Mouse (Mus musculus): ENCODE results near the gene Fem1a. TPM values are rescaled to one million over a fixed set of nuclear protein-coding genes. Genes with fewer than 3 reads are reported as not detected.

Fem1a gene
- 10 to 100 TPM; 41.4 to 45.7 TPM for total RNA-seq (2021)

DNA sequence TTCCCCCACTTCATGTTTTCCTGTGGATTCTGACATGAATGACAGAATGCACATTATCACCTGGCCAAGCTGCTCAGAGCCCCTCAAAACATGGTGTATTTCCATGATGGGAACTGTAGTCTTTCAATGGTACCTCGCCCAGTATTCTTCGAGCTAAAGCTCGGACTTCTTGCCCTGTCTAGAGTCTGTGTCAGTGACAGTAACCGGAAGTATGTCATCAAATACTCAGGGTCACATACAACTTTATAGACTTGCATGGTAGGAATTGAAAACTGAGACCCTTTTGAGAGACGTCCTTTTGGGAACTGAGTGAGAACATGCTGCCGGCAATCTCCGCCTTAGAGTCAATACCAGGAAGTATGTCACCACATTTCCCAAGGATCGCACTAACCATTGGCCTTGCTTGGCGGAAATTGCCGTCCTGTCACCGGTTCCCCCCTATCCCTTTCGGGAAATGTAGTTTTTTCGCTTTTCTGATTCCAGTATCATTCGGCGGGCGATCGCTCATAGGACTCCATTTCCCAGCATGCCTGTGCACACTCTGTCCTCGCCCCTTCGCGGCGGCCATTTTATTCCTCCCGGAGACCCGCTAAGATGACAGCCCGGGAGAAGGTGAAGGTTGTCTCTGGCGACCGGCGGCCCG, at the start of gene Fem1a:
Gene Fem1a, plus strand, starts transcription at position 572 of the 643 bp plus-strand sequence.
- peak; percentile 92 for DNase-seq
- intact Hi-C loops (cut with DNase I): no loop called here

DNA sequence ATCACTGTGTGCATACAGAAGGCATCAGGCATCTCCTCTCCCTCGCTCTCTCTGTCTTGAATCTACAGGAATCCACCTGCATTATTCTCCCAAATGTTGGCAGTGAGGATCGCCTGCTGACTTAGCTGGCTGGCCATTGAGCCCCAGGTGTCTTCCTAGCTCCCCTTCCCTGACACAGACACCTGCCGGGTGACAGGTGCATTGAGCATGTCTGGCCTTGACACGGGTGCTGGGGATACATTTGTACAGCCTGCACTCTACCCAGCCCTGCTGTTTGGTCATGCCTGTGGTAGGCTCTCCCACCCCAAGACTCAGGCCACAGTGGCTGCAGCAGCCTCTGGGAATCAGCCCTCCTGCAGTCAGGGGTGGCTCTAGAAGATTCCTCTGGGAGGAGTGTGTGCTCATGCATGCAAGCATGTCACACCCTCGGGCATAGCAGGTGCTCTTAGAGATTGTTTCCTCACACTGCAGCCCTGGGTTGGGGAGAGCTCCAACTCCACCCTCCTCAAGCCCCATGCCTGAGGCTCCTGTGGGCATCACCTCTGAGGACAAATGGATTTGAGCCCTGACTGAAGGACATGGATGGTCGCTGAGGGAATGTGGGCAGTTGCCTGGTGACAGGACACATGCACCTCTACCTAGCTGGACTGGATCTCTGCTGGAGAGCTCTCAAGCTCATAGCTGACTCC, 49.5 kb upstream of the Fem1a start:
- DNase-seq: no peak

DNA sequence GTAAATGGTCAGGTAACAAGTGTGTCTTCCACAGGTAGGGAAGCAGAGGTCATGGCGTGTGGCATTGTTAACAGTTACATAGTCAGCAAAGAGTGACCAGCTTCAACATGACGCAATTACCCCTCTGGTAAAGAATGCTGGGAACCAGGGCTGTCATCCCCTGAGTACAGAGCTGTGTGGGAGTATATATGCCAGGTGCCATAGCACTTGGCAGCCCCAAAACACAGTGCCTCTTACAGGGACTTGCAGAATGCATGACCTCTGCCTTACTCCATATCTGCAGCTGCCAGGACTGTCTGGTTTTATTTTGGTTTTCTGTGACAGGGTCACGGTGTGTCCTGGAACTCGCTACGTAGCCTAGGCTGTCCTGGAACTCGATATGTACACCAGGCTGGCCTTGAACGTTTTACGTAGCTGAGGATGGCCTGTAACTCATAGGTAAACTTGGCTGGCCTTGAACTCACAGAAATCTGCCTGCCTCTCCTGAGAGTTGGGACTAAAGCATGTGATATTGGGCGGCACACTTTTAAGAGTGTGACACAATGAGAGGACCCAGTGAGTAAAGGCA, 48.6 kb upstream of the Fem1a start:
- intact Hi-C loops (cut with DNase I): no loop called here
- DNase-seq: no peak

More for the DNA sequence above, 49.5 kb upstream of the Fem1a start:
- intact Hi-C loops (cut with DNase I): no loop called here

DNA sequence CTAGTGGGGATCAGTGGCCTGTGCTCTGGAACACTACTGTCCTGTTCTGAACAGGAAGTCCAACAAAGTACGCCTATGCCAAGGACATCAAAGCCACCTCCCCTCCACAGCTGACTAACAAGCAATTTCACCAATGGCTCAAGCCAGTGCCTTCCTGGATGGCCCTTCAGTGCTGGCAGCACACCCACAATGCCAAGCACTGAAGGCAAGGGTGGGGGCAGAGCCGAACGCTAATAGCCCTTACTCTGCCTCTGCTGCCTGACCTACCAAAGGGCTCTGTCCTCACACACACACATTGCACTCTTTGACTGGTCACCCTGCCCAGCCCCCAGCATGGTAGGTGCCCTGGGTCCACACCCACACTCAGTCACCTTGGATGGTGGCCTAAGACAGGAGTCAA, 47.8 kb upstream of the Fem1a start:
- no peak for DNase-seq
- intact Hi-C loops (cut with DNase I): no loop called here

DNA sequence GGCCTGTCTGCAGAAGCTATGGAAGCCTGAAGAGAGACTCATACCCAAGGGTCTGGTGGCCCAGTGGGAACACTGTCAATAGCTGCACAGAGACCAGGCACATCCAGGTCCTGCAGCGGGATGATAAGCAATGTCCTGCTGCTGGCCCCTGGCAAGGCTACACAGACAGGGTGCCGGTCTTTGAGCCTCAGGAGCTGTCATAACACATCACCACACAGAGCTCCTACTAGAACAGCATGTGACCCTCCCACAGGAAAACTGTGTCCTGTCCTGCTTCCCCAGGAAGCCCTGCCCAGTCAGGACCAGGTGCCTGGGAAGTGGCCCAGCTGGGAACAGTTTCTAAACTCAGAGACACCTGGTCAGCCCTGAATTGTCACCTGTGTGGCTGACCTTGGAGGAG, 45.5 kb upstream of the Fem1a start:
- no peak for DNase-seq
- intact Hi-C loops (cut with DNase I): no loop called here

DNA sequence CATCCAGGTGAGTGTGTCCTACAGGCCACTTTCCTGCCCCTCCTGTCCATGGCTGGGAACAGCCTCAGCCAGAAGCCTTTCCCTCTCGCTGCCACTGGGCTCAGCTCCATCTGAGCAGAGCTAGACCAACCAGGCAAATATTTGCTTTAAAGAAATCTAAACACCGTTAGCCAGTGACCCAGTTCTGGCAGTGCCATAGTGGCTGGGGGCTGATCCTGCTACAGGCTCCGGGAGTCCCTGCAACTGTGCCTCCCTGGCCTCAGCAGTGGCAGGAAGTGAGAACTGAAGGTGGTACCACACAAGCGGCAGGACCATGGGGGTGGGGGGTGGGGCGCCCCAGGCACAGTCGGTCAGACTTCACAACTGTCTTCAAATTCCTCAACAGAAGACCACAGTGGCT, 43.9 kb upstream of the Fem1a start:
- DNase-seq: no peak

DNA sequence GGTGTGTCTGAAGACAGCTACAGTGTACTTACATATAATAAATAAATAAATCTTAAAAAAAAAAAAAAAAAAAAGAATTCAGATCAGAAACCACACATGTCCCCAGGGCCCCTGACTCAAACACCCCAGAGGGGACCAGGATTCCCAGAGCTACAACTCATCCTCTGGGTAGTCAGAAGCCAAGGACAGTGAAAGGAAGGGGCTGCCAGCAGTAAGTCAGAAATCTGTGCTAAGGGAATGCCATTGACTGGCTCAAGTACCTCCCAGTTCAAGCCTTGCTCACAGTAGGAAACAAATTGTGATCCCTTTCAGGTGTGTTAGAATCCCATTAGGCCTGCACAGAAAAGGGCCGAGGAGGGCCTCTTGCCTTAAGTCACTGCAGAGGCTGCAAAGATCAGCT, 42.4 kb upstream of the Fem1a start:
- no peak for DNase-seq
- intact Hi-C loops (cut with DNase I): no loop called here

More for the DNA sequence above, 43.9 kb upstream of the Fem1a start:
- intact Hi-C loops (cut with DNase I): no loop called here

DNA sequence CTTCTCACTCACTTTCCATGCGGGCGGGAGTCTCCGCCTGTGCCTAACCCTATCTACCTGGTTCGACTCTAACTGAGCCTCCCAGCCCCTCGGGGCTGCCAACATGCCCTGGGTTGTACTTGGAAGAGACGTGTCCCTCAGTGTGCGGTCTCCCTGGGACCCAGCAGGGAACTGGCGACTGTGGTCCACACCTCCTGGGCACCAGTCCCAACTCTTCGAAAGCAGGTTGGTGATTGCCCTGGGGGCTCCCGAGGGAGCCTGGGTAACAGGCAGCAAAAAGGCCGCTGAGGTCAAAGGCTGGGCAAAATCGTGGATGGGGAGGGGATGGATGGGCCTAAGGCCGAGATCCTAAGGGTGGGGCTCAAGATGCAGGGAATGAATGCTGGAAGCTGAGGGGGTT, 38.9 kb upstream of the Fem1a start:
- DNase-seq: no peak
- intact Hi-C loops (cut with DNase I): no loop called here

DNA sequence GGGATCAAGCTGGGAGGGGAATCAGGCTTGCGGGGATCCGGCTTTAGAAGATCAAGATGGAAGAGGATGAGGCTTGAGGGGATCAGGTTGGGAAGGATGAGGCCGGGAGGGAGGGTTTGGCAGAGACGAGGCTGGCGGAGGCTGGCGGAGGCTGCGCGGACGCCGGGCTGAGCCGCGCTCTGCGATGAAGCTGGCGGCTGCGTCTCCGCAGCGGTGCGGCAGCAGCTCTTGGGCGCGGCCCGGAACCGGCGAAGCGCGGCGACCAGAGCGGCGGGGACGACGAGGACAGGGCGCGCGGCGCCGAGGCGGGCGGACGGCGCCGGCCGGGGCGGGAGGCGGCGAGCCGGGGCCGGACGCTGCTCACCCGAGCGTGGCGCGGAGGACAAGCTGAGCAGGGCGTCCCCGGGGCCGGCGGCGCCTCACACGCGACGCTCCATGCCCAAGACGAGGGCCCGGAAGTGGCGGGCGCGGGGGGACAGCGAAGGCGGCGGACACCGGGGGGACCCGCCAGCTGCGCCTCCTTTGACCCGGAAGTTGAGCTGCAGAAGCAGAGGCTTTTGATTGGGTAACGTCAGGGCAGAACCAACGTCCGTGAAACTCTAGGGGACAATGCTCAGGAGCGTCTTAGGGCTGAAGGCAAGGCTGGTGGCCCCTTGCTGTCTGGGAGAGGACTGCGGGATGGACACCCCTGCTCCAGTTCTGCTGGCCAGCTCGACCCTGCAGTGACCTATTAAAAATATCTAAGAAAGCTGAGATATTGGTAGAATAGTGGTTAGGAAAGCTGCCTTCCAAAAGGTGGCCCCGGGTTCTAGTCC, 38.0 kb upstream of the Fem1a start, which contains the start of gene Dpp9:
Gene Dpp9, minus strand, starts transcription at position 529 of the 815 bp plus-strand sequence.
- intact Hi-C loops (cut with DNase I): no loop called here
- peak; percentile 90 for DNase-seq

DNA sequence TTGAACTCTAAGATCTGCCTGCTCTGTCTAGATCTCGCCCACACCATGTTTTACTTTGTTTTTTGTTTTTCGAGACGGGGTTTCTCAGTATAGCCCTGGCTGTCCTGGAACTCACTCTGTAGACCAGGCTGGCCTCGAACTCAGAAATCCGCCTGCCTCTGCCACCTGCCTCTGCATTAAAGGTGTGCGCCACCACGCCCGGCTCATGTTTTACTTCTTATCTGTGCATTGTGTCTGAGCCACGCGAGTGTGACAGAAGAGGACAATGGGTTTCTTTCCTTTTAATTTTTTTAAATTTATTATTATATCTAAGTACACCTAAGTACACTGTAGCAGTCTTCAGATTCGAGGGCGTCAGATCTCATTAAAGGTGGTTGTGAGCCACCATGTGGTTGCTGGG, 37.4 kb upstream of the Fem1a start:
- DNase-seq: no peak
- intact Hi-C loops (cut with DNase I): no loop called here

DNA sequence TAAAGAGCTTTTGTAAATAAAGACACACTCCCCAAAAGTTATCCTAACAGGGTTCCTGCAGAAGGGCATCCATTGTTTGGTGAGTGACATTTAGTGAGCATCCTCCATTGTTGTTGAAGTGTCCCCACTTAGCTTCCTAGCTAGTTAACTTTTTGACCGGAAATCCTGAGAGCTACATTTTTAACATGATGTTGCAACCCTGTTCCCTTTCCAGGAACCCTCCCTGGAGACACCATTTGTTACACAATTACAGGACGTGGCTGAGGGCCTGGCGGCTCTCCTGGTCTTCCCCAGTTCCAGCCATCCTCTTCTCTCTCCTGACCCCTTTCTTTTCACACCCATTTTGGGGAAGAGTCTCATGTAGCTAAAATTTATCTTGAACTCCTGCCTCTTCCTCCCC, 36.8 kb upstream of the Fem1a start:
- intact Hi-C loops (cut with DNase I): no loop called here
- no peak for DNase-seq

DNA sequence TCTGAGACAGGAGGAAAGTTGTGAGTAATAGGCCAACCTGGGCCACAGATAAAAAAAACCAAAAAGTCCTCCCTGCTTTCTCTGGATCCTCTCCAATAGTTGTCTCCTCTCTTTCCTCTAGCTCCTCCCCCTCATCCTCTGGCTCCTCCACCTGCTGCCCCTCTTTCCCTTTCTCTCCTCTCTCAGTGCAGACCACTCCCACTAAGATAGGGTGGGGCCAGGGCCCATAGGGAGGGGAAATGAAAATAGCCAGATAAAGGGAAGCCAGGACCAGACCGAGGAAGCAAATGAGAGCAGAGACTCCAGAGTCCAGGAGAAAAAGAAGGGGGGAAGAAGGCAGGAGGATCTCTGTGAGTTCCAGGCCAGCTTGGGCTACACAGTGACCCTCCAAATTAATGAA, 31.7 kb upstream of the Fem1a start:
- intact Hi-C loops (cut with DNase I): no loop called here

DNA sequence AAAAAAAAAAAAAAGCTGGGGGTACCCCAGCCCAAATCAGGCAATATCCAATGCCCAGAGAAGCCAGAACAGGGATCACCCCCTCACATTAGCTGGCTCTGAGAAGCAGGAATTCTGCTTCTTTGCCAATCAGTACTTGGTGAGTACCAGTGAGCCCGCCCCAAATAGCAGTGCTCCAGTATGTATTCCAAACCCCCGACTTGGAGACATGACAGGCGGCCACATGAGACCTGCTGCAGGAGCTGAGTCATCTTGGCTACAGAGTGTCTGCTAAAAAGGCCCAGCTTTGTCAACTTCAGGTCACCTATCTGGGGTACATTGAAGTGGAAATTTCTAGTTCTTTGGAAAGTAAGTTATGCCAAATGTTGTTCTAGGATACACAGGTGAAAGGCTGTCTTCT, 30.0 kb upstream of the Fem1a start:
- no peak for DNase-seq
- intact Hi-C loops (cut with DNase I): no loop called here

More for the DNA sequence above, 31.7 kb upstream of the Fem1a start:
- DNase-seq: no peak

DNA sequence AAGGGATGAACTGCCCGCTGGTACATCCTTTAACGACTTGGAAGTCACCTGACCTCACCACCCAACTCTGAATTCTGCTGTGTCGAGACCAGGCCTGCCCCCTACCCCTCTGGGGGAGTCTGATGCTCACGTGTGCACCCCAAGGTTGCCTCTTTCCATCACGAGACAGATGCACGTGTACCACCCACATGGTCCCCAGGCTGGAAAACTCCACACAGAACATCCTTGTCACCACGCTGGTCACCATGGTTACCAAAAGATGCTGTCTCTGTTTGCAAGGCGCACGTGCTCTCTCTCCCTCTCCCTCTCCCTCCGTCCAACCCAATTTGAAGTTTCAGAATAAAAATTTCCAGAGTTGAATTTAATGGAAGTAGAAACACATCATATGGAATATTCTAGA, 26.7 kb upstream of the Fem1a start:
- DNase-seq: no peak
- intact Hi-C loops (cut with DNase I): no loop called here

DNA sequence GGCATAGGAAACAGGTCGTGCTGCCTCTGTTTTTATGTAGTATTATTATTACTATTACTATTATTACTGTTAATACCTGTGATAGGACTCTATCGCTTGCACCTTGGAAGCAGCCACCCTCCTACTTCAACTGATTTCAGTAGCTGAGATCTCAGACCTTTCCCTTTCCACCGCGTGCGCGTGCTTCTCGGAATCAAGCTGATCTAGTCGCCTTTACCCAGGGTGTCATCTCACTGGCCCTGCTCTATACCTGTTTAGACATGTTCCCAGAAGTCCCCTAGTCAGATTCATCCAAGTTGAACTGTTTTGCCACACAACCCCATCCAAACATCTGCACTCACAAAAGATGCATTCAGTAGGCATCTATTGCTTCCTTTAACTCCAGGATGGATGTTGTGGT, 23.2 kb upstream of the Fem1a start:
- intact Hi-C loops (cut with DNase I): no loop called here
- DNase-seq: no peak

DNA sequence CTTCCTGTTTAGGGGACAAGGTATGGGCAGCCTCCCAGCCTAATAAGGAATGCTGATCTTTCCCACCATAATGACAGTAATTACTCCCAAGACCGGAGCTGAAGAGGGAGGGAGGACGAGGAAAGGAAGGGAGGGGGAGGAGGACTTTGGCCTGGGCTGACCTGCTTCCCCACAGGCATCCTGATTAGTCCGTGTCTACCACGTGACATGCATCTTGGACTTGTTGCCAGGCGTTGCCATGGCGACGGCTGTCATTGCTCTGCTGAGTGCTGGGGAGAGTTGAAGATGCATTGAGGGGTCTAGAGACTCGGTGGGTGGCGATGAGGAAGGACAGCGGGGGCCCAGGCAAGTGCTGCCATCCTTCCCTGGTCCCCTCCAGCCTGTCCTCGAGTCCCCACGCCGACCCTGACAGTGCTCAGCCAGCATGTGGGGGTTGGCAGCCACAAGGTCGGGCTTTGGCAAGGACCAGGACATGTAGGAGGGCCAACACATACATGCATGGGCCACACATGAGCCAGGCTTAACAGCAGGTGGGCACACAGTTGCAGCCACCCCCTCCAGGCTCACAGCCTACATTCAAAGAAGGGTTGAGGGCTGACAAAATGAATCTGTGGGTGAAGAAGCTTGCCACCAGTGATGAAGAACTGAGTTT, 22.7 kb upstream of the Fem1a start:
- intact Hi-C loops (cut with DNase I): no loop called here
- peak; percentile 95 for DNase-seq

DNA sequence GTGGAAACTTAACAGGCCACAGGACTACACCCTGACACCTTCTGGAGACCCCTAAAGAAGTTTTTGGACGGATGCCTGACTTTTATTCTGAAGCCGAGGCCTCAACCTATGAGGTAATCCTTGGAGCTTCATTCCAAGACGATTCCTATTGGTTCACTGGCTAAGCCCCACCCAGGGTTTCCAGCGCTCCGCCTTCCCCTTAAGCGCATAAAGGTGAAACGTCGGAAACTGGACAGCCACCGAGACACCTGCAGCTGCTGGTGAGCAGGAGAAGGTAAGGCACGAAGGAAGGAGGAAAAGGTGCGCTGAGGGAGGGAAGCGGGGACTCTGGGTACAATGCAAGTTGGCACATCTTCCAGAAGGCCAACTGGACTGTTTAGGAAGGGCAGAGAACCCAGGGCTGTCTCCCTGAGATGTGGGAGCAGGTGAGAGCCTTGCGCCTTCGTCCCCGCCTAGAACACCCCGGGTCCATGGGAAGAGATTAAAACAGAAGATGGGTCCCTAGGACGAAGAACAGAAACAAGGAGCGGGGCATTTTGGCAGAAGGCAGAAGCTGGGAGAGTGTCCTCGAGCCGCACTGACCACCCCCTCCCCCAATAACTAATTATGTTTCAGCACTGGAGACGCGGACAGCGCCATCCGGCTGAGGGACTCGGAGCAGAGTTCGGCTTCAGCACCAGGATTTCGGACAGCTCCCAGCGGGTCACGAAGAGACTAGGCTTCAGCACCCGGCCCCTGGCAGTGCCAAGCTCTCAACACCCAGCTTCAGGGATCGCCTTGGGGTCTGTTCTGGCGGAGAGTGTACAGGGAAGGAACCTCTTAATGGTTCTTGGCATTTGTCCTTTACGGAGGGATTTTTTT, 14.8 kb upstream of the Fem1a start:
- peak; percentile 81 for DNase-seq
- intact Hi-C loops (cut with DNase I): no loop called here

DNA sequence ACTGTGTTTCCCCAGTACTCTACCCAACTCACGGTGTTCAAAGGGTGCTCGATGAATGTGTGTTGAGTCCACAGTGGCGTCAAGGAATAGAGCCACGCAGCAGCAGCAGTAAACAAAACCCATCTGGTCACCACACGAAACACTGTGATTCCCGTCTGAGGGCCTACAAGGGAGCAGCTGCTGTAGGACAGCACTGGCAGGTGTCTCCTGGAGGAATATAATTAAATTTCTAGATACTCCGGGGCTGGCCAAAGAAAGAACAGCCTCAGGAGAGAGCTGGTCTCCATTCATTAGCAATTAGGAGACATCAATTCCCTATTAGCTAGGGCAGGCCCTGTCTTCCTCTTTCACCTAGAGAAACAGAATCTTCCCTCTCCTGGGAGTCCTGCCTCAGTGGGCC, 11.0 kb upstream of the Fem1a start:
- no peak for DNase-seq
- intact Hi-C loops (cut with DNase I): no loop called here

DNA sequence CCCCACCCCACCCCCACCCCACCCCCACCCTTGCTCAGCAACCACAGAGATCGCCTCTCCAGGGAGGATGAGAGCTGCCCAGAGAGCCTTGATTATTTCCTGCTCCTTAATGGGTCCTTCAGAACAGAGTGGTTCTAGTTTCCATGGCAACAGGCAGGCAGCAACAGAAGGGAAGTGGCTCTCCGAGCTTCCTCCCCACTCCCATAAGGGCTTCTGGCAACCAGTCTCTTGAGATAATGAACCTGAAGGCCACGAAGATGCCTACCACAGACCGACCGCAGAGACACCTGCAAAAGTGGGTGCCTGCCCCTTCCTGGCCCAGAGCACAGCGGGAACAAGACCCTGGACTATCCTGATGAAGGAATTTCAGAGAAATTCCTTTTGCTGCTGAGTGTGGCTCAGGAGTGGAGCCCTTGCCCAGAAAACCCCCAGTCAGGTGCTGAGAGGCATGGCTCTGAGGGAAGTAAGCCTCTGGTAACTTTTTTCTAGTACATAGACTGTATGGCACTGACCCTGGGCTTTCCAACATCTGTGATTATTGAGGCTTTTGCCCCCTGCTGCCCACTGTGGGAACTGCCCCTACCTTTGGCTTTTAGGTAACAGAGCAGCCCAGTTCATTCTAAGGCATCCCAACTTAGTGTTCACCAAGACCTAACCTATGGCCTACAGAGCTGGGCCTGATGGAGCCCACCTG, 5.3 kb upstream of the Fem1a start:
- peak; percentile 77 for DNase-seq
- intact Hi-C loops (cut with DNase I): loop anchor here (5.0 kb wide), 2 partner anchors 49 to 124 kb away; no protein-coding TSS in a partner anchor
